Mouse (Mus musculus): Measurements from ENCODE around the gene Phf21a. TPM values are rescaled to one million over a fixed set of nuclear protein-coding genes. Genes with fewer than 3 reads are reported as not detected.

The Phf21a gene
- total RNA-seq, 2 experiments from 2014 or later: 38.1 to 41.5 TPM

DNA sequence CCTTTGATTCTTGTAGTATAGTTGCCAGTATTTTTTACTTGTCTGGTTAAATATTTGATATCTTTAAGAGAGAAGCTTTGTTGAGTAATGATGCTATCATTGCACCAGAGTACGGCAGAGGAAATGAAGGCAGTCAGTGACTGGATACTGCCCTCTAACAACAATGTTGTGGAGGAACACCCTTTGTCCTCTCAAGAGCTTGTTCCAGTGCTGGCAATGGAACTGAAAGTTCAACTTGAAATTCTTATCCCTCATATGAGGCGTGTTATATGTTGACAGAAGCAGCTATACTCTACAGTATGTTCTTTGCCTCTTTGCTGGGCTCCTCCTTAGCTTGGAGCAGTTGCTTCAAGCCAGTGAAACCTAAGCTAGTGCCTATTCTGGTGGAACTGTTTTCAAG, 147.4 kb downstream of the Phf21a start:
- no peak for DNase-seq

GRCm38 (mm10) chr2:92240816-92241215, 147.9 kb downstream of the Phf21a start:
- DNase-seq: no peak

- DNase-seq: no peak
These were observed 148.4 kb downstream of the Phf21a start for GRCm38 (mm10) chr2:92241317-92241716.

DNA sequence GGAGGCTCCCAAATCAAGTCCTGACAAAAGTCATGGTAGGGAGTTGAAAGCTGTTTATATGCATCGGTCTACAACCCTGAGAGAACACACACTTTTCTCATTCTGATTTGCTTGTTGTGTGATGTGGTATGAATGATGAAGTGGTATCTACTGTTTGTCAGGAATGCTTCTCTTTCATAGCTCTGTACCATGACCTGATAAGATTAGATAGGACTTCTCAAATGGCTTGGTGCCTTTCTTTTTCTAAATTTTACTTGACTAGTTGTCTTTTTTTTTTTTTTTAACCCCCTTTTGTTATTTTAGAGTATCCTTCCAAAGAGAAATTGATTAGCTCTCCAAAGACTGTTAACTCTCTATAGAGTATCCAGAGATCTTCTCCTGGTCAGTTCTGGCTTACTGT, 153.2 kb downstream of the Phf21a start:
- no peak for DNase-seq

DNA sequence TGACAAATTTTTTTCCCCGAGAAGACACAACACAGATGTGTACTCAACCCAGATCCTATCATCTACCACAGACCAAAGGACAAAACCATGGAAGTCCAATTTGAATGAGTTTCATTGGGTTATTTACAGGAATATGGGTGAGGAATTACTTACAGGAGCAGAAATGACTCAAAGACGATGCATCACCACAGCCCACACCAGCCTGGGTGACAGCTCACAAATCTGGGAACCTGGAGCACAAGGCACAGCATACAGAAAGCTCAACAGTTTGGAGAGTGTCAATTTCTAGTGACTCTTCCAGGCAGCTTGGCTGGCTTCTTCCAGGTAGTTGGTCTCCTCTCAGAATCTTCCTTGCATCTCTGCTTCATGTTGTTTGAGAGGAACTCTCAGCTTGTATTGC, 154.8 kb downstream of the Phf21a start:
- DNase-seq: no peak

- no peak for DNase-seq
These were observed 157.6 kb downstream of the Phf21a start for GRCm38 (mm10) chr2:92250472-92250871.

GRCm38 (mm10) chr2:92253777-92254176, 160.9 kb downstream of the Phf21a start:
- no peak for DNase-seq

- DNase-seq: no peak
These were observed 163.2 kb downstream of the Phf21a start for GRCm38 (mm10) chr2:92256141-92256540.

GRCm38 (mm10) chr2:92257372-92257956, 164.5 kb downstream of the Phf21a start:
- peak; percentile 8 for DNase-seq

- DNase-seq: no peak
These were observed 167.0 kb downstream of the Phf21a start for GRCm38 (mm10) chr2:92259924-92260323.

GRCm38 (mm10) chr2:92266100-92266617, 173.2 kb downstream of the Phf21a start:
- no peak for DNase-seq

DNA sequence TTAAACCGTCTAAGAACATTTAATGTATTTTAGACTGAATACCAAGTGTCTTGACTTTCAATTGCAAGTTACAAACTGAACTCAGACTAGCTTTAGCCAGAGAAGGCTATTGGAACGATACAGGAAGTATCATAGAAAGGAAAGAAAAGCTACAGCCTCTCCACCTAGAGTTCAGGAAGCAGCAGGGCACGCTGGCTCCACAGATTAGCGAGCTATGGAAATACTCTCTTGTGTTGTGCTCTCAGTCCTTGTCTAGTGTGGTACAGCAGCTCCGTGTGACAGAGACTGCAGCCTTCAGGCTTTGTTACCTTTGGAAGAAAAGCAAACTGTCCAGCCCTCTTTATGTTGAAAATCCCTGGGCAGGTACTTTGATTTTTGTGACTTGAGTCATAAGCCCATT, 176.3 kb downstream of the Phf21a start:
- no peak for DNase-seq

- no peak for DNase-seq
These were observed 179.6 kb downstream of the Phf21a start for GRCm38 (mm10) chr2:92272510-92272909.

DNA sequence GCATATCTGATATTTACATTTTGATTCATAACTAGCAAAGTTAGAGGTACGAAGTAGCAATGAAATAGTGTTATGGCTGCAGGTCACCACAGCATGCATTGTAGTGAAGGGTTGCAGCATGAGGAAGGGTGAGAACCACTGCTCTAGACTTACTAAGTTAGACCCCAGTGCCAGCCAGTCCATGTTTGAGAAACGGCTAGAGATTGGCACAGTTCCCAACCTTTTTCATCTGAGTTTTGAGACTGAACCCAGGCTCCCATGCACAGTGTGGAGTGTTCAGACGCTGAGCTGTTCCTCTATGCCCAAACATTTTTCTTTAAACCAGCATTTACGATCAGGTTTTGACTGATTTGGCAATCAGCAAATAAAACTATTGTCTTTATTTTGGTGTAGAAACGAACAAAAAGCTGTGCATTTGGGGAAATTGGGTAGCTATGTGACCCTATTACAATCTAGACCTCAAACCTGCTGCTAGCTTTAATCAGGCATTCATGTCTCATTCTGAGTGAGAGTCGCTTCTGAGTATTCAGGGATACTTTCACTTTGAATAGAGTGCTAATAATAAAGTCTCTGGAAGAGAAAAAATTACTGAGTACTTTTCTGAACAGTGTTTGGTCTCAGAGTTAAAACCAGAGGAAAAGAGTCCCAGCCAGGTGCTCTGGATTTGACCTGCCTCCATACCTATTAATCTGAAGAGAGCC, 180.3 kb downstream of the Phf21a start:
- DNase-seq: peak; percentile 9

DNA sequence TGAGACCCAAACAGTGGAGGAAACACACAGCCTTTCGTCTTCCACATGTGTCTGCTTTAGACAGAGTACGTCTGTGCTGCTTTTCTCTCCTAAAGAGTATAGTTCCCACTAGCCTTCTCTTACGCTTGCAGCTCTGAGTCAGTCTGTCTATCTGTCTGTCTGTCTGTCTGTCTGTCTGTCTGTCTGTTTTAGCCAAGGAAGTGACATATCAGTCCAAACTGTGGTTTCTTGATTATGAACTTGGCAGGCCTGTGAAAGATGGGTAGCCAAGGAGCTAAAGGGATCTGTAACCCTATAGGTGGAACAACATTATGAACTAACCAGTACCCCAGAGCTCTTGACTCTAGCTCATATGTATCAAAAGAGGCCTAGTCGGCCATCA, 180.9 kb downstream of the Phf21a start:
- no peak for DNase-seq

DNA sequence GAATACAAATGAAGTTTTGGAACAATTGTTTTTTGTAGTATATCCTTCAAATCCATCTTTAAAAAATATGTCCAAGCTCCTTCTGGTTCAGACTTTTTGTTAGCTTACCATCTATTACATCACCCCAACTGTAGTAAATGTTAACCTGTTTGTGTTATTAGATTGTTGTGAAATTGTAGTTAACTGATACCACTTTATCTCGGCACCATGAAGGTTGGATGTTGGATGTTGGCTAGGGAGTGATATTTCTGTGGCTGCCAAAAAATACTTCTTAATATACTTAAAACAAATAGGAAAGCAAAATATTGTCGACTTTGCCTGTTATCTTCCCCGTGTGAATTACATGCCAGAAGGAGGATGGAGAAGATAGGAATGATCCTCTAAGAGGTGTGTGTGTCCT, 184.9 kb downstream of the Phf21a start:
- no peak for DNase-seq

- no peak for DNase-seq
These were observed 185.7 kb downstream of the Phf21a start for GRCm38 (mm10) chr2:92278663-92279062.

GRCm38 (mm10) chr2:92279398-92279797, 186.5 kb downstream of the Phf21a start:
- DNase-seq: no peak

GRCm38 (mm10) chr2:92285597-92285996, 192.7 kb downstream of the Phf21a start:
- DNase-seq: no peak

GRCm38 (mm10) chr2:92289335-92289734, 196.4 kb downstream of the Phf21a start:
- no peak for DNase-seq

GRCm38 (mm10) chr2:92291526-92291925, 198.6 kb downstream of the Phf21a start:
- DNase-seq: no peak

- DNase-seq: peak; percentile 87
These were observed 203.5 kb downstream of the Phf21a start for GRCm38 (mm10) chr2:92296402-92296801.

DNA sequence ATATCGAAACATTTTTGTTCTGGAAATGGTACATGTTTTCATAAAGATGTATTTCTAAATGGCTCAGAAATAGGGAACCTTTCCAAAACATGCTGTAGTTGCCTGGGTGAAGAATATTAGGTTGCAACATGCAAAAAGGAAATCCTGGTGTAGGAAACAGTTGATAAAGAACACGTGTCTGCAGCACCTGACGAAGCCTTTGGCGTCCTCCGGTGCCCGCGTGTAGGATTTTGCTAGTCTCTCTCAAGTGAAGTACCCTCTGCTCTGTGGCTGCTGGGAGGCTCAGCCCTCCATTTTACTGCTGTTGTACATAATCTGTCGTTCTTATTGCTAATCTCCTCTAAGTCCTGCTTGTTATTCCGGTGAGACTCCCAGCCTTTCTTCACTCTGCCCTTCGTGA, 207.0 kb downstream of the Phf21a start:
- no peak for DNase-seq
